8 mouse cellular contexts compared by ENCODE assay signal in genomic region chr6:59208685-59209298, GRCm38 (mm10). TPM values are rescaled to one million over a fixed set of nuclear protein-coding genes. Genes with fewer than 3 reads are reported as not detected.
DNase-seq lines count a peak whose midpoint lies in the region; ATAC-seq lines count a peak whose summit lies in the region.

Tigd2 (plus strand) TSS chr6:59208870.

- ATAC-seq in embryonic facial prominence, embryonic 14.5 days (ENCODE audit: low read depth) = peak; percentile 98
- ATAC-seq in kidney, embryonic 14.5 days (ENCODE audit: low FRiP score, low TSS enrichment) = peak; percentile 98
- ATAC-seq in limb, embryonic 15.5 days (ENCODE audit: insufficient number of reproducible peaks, low FRiP score, low TSS enrichment, low read depth) = peak; percentile 92

- H3K27ac ChIP-seq in embryonic facial prominence, embryonic 14.5 days (replicated peaks; ENCODE audit: low read depth, low read length) = peak within 1 kb of the TSS; percentile 83
- H3K27ac ChIP-seq in kidney, embryonic 14.5 days (ENCODE audit: low read depth, low read length) = peak within 1 kb of the TSS; percentile 74
- H3K27ac ChIP-seq in limb, embryonic 15.5 days = peak within 1 kb of the TSS; percentile 88

- no peaks in the 10 kb centered on the region for H3K9me3 ChIP-seq in embryonic facial prominence, embryonic 14.5 days (ENCODE audit: control insufficient read depth, low read length)
- H3K9me3 ChIP-seq in kidney, embryonic 14.5 days (ENCODE audit: control insufficient read depth, low read length) = no peaks in the 10 kb centered on the region
- H3K9me3 ChIP-seq in limb, embryonic 15.5 days = no peaks in the 10 kb centered on the region

- H3K4me2 ChIP-seq in embryonic facial prominence, embryonic 14.5 days (ENCODE audit: low read depth, low read length) = peak within 1 kb of the TSS; percentile 63
- H3K4me2 ChIP-seq in kidney, embryonic 14.5 days (replicated peaks; ENCODE audit: low read depth, low read length) = peak within 1 kb of the TSS; percentile 69
- H3K4me2 ChIP-seq in limb, embryonic 15.5 days = peak within 1 kb of the TSS; percentile 54

- peak within 1 kb of the TSS; percentile 91 for H3K4me3 ChIP-seq in embryonic facial prominence, embryonic 14.5 days (ENCODE audit: low read depth, low read length)
- H3K4me3 ChIP-seq in kidney, embryonic 14.5 days (ENCODE audit: low read length) = peak within 1 kb of the TSS; percentile 82
- peak within 1 kb of the TSS; percentile 75 for H3K4me3 ChIP-seq in limb, embryonic 15.5 days

- DNase-seq in 3T3-L1 (ENCODE audit: low read depth, low spot score) = peak; percentile 91
- peak; percentile 89 to 91 for DNase-seq in adrenal gland, postnatal 4 days (ENCODE audit: low spot score in 2 of 2)
- peak; percentile 95 for DNase-seq in embryonic facial prominence, embryonic 14.5 days (ENCODE audit: low spot score)
- DNase-seq in heart, adult 9 months (ENCODE audit: low spot score in 2 of 2) = peak; percentile 89 to 91
- peak; percentile 47 to 78 for DNase-seq in monocyte, adult 2 months (ENCODE audit: low read depth in 1 of 2, low spot score in 2 of 2)
- DNase-seq in spleen, postnatal 36 days (ENCODE audit: low spot score in 2 of 2) = peak; percentile 89 to 90

- H3K4me1 ChIP-seq in embryonic facial prominence, embryonic 14.5 days (ENCODE audit: control insufficient read depth, insufficient read depth, low read length) = 0 out of 2 replicates have a peak, but pooled peaks cover 6% of the 10 kb centered on the region
- H3K4me1 ChIP-seq in kidney, embryonic 14.5 days (ENCODE audit: control insufficient read depth, insufficient read depth, low read length) = no peaks in the 10 kb centered on the region
- no peaks in the 10 kb centered on the region for H3K4me1 ChIP-seq in limb, embryonic 15.5 days

- under 1% methylated on average over 40 of the region's 62 CpGs for WGBS in embryonic facial prominence, embryonic 14.5 days
- WGBS in kidney, embryonic 14.5 days = 1% methylated on average over 51 of the region's 62 CpGs
- WGBS in limb, embryonic 15.5 days = under 1% methylated on average over 62 of the region's 62 CpGs

- peak within 1 kb of the TSS; percentile 94 for H3K9ac ChIP-seq in embryonic facial prominence, embryonic 14.5 days (ENCODE audit: low read depth, low read length)
- peak within 1 kb of the TSS; percentile 84 for H3K9ac ChIP-seq in kidney, embryonic 14.5 days (ENCODE audit: low read depth, low read length)
- peak within 1 kb of the TSS; percentile 68 for H3K9ac ChIP-seq in limb, embryonic 15.5 days

- H3K36me3 ChIP-seq in embryonic facial prominence, embryonic 14.5 days (ENCODE audit: control insufficient read depth, insufficient read depth, low read length) = 0 out of 2 replicates have a peak, but pooled peaks cover 6% of the 10 kb centered on the region
- H3K36me3 ChIP-seq in kidney, embryonic 14.5 days (ENCODE audit: control insufficient read depth, insufficient read depth, low read length) = no peaks in the 10 kb centered on the region
- H3K36me3 ChIP-seq in limb, embryonic 15.5 days = no peaks in the 10 kb centered on the region; the same call in 1 of the 2 replicates

- H3K27me3 ChIP-seq in embryonic facial prominence, embryonic 14.5 days (replicated peaks; ENCODE audit: control insufficient read depth, insufficient read depth, low read length) = no peaks in the 10 kb centered on the region
- H3K27me3 ChIP-seq in kidney, embryonic 14.5 days (ENCODE audit: control insufficient read depth, insufficient read depth, low read length) = no peaks in the 10 kb centered on the region
- no peaks in the 10 kb centered on the region for H3K27me3 ChIP-seq in limb, embryonic 15.5 days

RNA-seq across cellular contexts. Expression of gene Tigd2, which starts in this region (rescaled TPM):
- total RNA-seq in adrenal gland, postnatal 4 days (2021) = 10 to 100 TPM; 20.6 to 20.7 TPM
- 13.1 and 13.4 TPM in 2 replicates for polyA plus RNA-seq in embryonic facial prominence, embryonic 14.5 days (2014; fragmentation: Nextera tagmentation; extraction: Ambion mirVana)
- 11.9 and 13.0 TPM in 2 replicates for polyA plus RNA-seq in kidney, embryonic 14.5 days (2014; fragmentation: Nextera tagmentation; extraction: Ambion mirVana)
- polyA plus RNA-seq in limb, embryonic 15.5 days (2015; fragmentation: Nextera tagmentation; extraction: Ambion mirVana) = 10.0 and 11.1 TPM in 2 replicates

Comparison
In these comparisons a context has a peak if more than half of its experiments do, and no peak if none do; other contexts are left out.
1. Peak in every context shown above with its lines: DNase-seq, ATAC-seq, H3K4me3 ChIP-seq and H3K27ac ChIP-seq.